Mouse (Mus musculus) E14TG2a.4 (cell line): Measurements from ENCODE around the gene Olfr1126.

Source experiments
- CTCF ChIP-seq: conservative IDR thresholded peaks from 2 replicates; pipeline ENCODE4 v1.5.1; 2014; ENCODE audit warnings: low read length
- NANOG ChIP-seq: IDR thresholded peaks from 2 replicates; pipeline ENCODE4 v1.6.1; 2014; ENCODE audit warnings: borderline replicate concordance, low read length, mixed read lengths
- POU5F1 ChIP-seq: IDR thresholded peaks from 2 replicates; pipeline ENCODE4 v1.6.1; 2014; ENCODE audit warnings: low read length, borderline replicate concordance

GRCm38 (mm10) chr2:87416335-87416734 is 37.4 kb upstream of the Olfr1126 start, which contains the start of gene Olfr1123:
- TF ChIP-seq CTCF = no peak
- TF ChIP-seq POU5F1 = no peak
- no peak for TF ChIP-seq NANOG
